Mouse (Mus musculus): Measurements from ENCODE around the gene Tmem235.
"Not testable (repeated sequence)": the region's sequence is repeated elsewhere in the genome, so short reads cannot be mapped to it uniquely, and the experiment has no call there.

Gene Tmem235

GRCm38 (mm10) chr11:117860601-117861000 is at the start of gene Tmem235:
Tmem235 (plus strand) TSS chr11:117860752.
- DNase-seq (ENCODE audit: low spot score), result no peak

- DNase-seq (ENCODE audit: low spot score), result no peak
These were observed 46.7 kb upstream of the Tmem235 start for GRCm38 (mm10) chr11:117813867-117814266.

- DNase-seq (ENCODE audit: low spot score), result no peak
These were observed 45.7 kb upstream of the Tmem235 start for GRCm38 (mm10) chr11:117814704-117815366.

GRCm38 (mm10) chr11:117815850-117816249 is 44.7 kb upstream of the Tmem235 start:
- not testable (repeated sequence) for DNase-seq (ENCODE audit: low spot score)

GRCm38 (mm10) chr11:117816389-117816996 is 44.1 kb upstream of the Tmem235 start:
- DNase-seq (ENCODE audit: low spot score), result no peak

- no peak for DNase-seq (ENCODE audit: low spot score)
These were observed 41.5 kb upstream of the Tmem235 start for GRCm38 (mm10) chr11:117819095-117819494.

- DNase-seq (ENCODE audit: low spot score), result no peak
These were observed 40.4 kb upstream of the Tmem235 start for GRCm38 (mm10) chr11:117820173-117820572.

- no peak for DNase-seq (ENCODE audit: low spot score)
These were observed 38.7 kb upstream of the Tmem235 start for GRCm38 (mm10) chr11:117821868-117822267.

GRCm38 (mm10) chr11:117822728-117823241 is 37.8 kb upstream of the Tmem235 start:
- DNase-seq (ENCODE audit: low spot score), result no peak

GRCm38 (mm10) chr11:117823411-117823810 is 37.1 kb upstream of the Tmem235 start:
- DNase-seq (ENCODE audit: low spot score), result no peak

GRCm38 (mm10) chr11:117824060-117824969 is 36.2 kb upstream of the Tmem235 start:
- DNase-seq (ENCODE audit: low spot score), result peak; percentile 57

- DNase-seq (ENCODE audit: low spot score), result peak; percentile 63
These were observed 35.0 kb upstream of the Tmem235 start, which contains the start of the genes Afmid and Tk1 for GRCm38 (mm10) chr11:117825333-117826101. Afmid (plus strand) TSS chr11:117825924. Tk1 (minus strand) TSS chr11:117826092.

GRCm38 (mm10) chr11:117826164-117826563 is 34.4 kb upstream of the Tmem235 start:
- DNase-seq (ENCODE audit: low spot score), result no peak

GRCm38 (mm10) chr11:117826916-117827315 is 33.6 kb upstream of the Tmem235 start:
- DNase-seq (ENCODE audit: low spot score), result no peak

- no peak for DNase-seq (ENCODE audit: low spot score)
These were observed 33.2 kb upstream of the Tmem235 start for GRCm38 (mm10) chr11:117827386-117827785.

- no peak for DNase-seq (ENCODE audit: low spot score)
These were observed 32.2 kb upstream of the Tmem235 start for GRCm38 (mm10) chr11:117828149-117828887.

- peak; percentile 50 for DNase-seq (ENCODE audit: low spot score)
These were observed 31.5 kb upstream of the Tmem235 start for GRCm38 (mm10) chr11:117828888-117829604.

GRCm38 (mm10) chr11:117829671-117830215 is 30.8 kb upstream of the Tmem235 start:
- no peak for DNase-seq (ENCODE audit: low spot score)

GRCm38 (mm10) chr11:117830401-117830800 is 30.2 kb upstream of the Tmem235 start:
- DNase-seq (ENCODE audit: low spot score), result no peak
